Mouse (Mus musculus): Measurements from ENCODE around the gene Ppm1h.

The Ppm1h gene

DNA sequence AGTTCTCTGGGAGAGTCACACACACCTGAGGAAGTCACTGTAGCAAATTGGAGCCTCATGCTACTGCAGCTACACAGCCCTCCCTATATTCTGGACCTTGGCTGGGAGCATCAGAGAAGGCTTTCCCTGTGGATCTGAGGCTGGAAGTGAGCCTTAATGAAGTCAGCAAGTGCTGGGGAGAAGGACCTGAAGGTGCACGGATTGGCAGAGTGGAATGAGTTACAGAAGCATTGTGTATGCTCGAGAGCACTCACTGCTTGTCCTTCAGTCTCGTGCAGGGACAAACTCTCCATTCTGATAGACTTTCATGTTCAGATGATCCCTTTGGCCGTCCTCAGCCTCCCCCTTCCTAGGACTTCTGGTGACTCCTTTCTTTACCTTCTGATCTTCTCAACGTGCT lies 26.3 kb downstream of the Ppm1h start:
- no peak for DNase-seq (ENCODE audit: low spot score)

DNA sequence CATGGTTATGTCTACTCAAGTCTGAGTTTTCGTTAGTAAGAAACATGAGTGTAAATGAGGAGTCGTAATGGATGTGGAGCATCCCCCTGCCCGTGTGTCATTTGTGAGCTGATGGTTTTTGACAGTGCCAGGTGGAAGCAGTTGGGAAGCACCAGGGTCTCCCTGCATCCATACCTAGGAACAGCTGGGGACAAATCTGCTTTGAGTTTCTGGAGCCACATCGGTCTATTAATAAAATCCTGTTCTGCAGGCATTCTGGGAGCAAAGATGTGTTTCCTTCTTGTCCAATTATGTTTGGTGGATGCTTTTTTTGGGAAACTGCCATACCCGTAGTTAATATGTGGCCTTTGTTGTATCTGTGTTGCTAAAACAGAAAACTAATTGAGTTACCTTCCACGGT lies 26.9 kb downstream of the Ppm1h start:
- no peak for DNase-seq (ENCODE audit: low spot score)

DNA sequence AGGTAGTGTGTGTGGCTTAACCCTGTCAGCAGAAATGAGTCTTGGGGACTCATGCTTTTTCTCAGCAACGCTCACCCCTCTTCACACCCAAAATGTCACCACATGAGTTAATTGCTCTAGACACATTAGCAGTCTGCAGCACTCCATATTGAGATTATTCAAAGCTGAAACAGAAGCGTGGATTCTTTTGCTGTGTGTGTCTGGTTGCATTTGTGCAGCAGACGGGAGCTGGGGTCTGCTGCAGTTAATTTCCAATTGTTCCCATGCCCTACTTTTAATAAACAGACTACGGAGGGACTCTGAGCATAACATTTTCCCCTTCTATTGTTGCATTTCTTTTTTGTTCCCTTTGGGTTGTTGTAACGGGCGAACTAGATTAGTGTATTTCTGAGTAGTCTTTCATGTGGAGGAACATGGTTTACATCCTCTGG lies 32.8 kb downstream of the Ppm1h start:
- peak; percentile 77 for DNase-seq (ENCODE audit: low spot score)

DNA sequence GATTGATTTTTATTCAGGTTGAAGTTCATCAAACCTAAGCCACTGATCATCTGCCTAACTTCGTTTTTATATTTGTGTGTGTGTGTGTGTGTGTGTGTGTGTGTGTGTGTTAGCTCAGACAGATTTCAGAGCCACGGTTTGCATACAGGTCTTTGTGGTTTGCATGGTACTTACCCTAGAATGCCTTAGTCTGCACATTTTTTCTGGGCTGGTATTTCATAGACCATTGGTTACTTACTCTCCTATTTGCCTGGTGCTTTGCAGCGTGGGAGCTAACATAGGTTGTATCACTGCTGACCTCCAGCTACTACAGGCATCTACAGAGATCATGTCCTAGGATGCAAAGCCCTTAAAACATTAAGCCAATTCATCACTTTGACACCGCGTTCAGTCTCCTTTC lies 33.7 kb downstream of the Ppm1h start:
- peak; percentile 38 for DNase-seq (ENCODE audit: low spot score)

DNA sequence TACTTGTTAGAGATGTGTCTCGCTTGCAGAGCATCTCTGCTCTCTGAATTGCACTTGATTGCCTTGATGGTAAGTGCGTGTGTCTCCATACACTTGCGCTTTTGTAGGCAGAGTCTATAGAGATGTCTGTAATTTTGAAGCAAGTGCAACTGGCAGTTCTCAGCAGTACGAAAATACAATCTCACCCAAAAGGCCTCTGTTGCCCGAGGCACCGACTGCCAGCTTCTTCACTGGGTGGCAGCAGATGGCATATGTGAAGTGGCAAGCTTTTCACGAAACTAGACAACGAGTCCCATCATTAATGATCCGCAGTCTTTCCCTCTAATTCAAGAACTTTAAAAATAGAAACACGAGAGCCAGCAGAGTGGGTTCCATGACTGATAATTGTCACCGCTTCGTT lies 37.3 kb downstream of the Ppm1h start:
- DNase-seq (ENCODE audit: low spot score), result no peak

DNA sequence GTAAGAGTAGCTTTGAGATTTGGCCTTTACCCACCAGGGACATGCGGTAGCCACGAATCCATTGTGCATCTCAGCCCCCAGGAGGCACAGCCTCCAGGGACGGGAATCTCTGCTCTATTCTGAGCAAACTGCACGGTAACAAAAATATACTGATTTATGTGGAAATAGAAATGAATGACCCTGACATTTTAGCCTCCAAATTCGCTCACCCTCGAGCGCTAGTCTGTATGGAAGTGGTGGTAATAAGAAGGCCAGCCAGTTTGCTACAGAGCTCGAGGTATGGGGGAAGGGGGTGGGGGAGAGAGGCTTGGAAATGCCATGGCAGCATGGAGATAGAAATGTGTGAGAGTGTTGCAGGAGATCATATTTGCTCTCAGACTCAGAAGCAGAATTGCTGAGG lies 37.7 kb downstream of the Ppm1h start:
- peak; percentile 35 for DNase-seq (ENCODE audit: low spot score)

DNA sequence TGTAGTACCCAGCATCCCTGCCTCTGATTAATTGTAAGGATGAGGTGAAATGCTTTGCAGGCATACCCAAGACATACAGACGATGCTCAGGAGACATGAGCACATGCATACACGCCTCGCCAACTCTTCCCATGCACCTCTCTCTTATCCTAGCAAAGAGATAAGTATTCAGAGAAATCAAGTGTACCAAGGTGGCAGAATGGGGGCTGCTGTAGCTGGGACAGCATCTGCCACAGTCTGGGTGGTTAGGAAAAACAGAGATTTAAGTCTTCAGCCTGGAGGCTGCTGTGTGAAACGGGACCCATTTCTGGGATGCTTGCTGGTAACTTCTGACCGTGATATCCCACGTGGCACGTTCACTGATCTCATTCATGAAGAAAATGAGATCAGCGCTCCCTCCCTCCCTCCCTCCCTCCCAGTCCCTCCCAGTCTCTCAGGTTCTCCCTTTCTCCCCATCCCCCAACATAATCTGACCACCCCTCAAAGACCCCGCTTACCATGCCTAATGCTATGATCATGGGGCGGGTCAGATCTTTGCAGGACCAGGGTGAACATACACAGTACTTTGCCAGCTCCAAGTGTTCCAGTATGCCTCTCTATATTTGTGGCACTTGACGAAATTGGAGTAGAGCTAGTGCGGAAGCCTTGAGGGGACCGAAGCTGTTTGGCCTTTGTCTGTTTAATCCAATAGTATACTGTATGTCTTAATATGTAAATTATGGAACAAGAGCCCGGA lies 38.3 kb downstream of the Ppm1h start:
- DNase-seq (ENCODE audit: low spot score), result peak; percentile 45

DNA sequence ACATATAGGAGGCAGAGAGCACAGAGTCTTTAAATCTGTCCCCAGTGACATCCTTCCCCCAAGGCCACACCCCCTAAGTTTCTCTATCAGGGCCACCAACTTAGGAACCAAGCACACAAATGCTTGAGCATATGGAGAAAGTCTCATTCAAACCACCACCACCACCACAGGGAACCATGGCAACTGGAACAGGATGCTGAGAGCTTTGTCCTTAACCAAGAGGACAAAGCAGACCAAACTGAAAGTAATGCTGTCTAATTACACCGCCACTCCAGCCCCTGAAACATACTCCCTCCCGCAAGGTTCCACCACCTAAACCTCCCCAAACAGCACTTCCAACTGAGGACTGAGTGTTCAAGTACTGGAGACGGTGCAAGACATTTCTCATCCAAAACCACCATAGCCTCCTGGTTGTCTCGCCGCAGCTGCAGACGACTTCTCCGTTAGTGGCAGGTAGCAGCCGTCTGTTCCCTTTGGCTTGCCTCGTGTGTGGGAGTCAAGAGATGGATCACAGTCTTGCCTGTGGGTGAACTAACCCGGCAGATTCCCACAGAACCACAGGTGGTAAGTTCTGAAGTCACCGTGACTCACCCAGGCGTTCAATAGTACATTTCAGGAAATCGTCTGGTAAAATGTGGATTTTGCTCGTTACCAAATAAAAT lies 39.3 kb downstream of the Ppm1h start:
- peak; percentile 73 for DNase-seq (ENCODE audit: low spot score)

DNA sequence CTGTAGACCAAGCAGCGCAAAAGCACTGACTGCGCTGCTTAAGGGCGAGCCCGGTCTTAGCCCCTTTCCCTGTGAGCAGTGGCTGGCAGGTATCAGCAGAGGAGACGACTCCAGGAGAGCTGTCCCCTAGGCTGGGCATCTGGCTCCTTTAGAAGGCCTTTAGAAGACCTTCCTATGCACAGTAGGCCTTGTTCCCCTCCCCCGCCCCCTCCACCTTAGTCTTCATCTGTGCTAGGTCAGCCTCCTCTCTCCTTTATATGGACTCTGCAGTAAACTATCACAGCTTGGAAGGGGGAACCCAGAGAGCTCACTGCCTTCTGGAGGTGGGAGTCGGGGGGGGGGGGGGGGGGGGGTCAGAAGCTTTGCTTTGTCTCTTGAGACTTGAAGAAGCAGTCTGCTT lies 40.4 kb downstream of the Ppm1h start:
- no peak for DNase-seq (ENCODE audit: low spot score)

DNA sequence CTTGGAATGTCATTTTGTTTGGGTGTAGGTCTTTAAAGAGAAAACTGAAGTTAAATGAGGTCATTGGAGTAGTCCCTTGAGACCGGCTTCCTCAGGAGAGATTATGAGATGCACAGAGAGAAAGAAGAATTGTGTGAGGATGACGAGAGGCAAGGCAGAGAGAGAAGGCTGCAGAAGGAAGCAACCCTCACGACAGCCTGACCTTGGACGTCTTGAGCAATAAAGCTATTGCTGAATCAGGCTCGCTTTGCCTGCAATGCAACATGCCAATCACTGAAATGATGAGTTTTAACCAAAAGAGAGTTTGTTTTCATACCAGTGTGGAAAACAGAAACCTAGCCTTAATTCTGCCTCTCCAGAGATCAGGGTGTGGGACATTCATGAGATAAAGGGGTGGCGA lies 43.5 kb downstream of the Ppm1h start:
- DNase-seq (ENCODE audit: low spot score), result no peak

DNA sequence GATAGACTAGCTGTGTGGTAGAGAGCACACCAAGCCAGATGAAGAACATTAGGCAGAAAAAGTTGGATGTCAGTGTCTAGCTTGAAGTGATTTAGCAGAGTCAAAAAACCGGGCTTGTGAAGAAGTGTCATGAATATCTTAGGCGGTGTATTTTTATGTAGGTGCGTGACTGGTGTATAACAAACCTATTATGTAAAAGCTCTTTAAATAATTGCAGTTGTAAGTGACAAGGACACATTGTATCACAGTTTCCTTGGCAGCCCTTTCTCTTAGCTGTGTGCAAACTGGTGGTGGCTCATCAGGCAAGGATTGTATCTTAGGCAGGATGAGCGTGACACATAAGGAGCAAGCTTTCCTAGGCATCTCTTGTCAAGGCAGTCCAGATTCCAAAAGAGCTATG lies 46.1 kb downstream of the Ppm1h start:
- no peak for DNase-seq (ENCODE audit: low spot score)

DNA sequence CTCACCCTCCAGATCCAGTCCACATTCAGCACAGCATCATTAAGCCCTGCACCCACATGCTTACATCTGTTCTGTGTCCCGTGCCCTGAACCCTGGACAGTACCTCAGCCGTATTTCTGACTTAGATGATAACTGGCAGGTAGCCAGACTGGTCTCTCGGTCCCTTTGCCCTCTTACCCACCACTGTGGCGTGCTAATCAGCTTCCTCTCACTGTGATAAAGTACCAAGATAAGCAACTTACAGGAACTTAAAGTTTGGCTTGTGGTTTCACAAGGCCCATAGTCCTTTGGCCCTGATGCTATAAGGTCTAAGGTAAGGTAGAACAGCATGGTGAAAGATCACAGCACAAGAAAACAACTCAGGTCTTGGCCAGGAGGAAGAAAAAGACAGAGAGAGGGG lies 48.7 kb downstream of the Ppm1h start:
- DNase-seq (ENCODE audit: low spot score), result no peak

DNA sequence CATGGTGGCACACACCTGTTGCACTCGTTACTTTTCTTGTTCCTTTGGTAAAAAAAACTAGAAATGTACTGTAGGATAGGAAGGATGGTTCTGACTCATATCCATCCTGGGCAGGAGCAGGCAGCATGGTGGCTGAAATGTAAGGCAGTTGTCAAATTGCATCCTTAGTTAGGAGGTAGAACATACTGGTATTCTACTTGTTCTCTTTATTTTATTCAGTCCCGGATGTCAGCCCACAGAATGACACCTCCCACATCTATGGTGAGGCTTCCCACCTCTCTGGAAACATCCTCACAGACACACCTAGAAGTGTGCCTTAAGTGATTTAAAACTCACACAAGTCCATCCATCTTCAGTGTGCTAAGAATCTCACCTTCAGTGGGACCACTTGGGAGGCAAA lies 49.6 kb downstream of the Ppm1h start:
- no peak for DNase-seq (ENCODE audit: low spot score)

DNA sequence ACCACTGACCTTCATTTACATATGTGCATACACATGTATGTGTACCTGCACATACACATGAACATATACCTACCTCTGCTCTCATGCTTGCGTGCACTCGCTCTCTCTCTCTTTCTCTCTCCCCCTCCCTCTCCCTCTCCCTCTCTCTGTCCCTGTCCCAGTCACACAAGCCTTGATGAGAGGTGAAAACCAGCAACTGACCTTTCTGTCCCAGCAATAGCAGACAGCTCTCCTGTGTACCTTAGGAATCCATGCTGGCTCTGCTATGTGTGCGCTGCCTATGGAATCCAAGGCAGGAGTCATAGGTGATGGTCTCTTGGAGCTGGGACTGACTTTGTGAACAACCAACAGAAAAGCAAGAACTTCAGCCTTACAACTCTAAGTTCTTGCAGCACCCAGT lies 53.6 kb downstream of the Ppm1h start:
- DNase-seq (ENCODE audit: low spot score), result no peak

DNA sequence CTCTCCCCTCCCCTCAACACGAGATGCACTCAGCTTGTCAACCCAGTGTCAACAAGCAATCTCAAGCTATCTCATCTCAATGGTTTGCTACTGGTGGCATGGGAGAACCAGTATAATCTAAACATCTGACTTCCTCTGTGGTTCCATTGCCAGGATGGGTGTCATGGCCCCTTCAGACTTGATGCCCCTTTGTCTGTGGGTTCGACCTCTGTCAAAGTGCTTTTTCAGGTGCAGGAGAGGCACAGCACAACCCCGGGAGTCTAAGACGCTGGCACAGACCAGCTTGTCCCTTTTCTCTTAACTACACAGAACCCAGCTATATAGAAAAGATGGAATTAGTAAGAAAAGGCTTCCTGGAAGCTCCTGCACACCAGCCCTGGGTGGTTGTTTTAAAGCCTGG lies 56.0 kb downstream of the Ppm1h start:
- no peak for DNase-seq (ENCODE audit: low spot score)

DNA sequence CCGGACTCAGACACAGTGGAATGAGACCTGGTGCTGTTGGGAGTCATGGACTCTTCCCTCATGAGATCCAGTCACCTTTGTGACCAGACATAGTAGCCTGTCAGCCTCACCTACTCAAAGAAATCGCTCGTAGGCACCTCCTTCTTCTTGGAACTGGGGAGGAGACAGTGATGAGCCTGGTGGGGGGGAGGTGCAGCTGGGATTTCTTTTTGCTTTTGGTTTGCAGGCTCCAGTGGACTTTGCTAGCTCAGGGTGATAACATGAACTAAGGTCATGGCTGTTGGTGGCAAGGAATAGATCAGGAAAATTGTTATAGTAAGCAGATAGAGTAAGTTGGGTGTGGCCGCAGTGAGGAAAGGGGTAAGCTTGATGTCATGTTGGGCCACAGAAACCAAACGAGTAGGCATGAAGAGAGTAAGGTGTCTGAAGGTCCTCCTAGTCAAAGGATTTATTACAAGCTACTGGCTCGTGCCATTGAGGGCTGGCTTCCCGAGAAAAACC lies 56.8 kb downstream of the Ppm1h start:
- DNase-seq (ENCODE audit: low spot score), result no peak

DNA sequence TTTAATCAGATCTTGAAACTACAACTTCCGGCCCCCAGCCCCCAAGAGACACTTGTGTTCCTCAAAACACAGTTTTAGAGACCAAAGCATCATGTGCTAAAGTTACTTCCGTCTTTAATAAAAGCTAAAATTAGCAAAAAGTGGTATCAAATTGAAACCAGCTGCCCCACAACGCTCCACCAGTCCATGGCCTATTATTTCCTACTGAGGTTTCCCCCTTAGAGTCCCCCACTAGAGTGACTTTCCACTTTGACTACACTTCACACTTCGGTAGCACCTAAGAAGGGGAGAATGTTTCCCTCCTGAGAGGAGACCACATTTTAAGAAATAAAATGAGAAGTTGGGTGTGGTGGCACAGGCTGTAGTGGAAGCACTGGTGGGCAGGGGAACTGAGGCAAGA lies 58.3 kb downstream of the Ppm1h start:
- DNase-seq (ENCODE audit: low spot score), result no peak

DNA sequence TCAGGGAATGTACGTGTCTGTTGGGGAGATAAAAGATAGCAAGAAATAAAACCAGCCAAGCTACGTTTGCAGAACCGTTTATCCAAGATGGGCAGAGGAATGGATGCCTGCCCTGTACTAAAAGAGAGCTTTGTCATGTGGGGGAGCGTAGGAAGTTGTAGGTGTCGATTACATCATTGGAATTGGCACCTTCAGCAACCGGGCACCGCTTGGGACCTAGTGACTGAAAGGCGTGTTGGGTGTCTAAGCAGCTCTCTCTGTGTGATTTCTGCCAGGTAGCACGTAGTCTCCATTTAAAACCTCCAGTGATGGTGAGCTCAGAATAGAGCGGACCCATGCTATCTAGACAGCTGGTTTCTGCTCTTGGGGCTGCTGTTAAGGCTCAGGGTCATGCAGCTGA lies 60.0 kb downstream of the Ppm1h start:
- no peak for DNase-seq (ENCODE audit: low spot score)

DNA sequence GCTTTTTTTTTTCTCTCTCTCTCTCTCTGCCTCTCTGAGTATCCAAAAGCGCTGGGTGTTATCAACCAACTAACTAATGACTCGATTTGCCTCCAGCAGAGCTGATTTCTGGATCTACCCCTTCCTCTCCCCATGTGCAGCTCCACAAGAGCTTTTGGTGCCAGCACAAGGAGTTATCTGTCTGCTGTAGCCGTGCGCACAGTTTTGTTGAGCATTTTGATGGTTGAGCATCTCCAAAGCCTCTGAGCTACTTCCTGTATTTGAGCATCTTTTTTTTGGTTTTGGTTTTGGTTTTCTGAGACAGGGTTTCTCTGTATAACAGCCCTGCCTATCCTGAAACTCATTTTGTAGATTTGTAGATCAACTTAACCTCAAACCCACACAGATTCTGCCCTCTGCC lies 60.5 kb downstream of the Ppm1h start:
- no peak for DNase-seq (ENCODE audit: low spot score)

DNA sequence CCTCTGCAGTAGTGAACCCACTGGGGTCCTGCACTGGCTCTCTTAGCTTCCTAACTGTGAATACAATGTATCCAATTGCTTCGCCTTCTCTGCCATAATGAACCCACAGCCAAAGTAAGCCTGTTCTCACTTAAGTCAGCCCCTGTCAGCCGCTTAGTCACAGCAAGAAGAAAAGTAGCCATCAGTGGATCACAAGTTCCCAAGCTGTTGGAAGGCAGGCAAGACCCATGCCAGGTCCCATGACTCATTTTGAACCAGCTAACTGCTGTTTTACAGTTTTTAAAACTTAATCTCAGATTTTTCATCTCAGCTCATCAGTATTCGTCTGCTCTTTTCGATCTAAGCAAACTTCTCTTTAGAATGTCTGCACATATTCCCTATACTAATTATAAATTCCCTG lies 61.6 kb downstream of the Ppm1h start:
- no peak for DNase-seq (ENCODE audit: low spot score)

DNA sequence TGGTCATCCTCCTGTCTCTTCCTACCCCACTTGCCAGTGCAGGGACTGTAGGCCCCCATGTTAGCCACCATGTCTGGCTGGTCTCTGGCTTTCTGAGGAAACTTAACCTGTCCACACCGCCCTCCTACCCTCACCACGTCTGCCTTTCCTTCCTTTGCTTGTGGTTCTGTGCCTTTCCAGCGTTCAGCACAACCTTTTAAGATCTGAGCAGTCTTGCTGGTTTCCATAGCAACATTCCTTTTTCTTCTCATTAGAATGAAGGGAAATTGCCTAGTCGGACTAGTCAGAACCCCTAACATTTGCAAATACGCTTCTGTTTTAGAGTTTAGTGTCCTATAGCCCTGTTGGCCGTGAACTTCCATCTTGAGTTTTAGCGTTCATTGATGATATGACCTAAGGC lies 62.6 kb downstream of the Ppm1h start:
- no peak for DNase-seq (ENCODE audit: low spot score)

DNA sequence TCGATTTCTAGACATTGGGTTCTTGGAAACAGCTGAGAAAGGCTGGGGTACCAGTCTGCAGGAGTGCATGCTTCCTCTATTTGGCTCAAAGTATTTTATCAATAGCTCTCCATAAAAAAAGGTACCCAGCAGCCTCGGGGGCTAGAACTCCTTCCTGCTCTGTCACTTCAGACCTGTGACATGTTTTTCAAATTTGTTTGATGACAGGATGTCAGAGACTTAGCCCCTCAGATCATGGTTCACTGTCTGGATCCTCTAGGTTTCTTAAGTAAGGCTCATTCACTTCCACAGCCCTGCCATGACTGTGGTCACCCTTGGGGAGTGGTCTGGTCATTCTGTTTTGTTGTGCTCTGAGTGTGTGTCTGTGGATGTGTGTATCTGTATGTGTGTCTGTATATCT lies 63.6 kb downstream of the Ppm1h start:
- no peak for DNase-seq (ENCODE audit: low spot score)

DNA sequence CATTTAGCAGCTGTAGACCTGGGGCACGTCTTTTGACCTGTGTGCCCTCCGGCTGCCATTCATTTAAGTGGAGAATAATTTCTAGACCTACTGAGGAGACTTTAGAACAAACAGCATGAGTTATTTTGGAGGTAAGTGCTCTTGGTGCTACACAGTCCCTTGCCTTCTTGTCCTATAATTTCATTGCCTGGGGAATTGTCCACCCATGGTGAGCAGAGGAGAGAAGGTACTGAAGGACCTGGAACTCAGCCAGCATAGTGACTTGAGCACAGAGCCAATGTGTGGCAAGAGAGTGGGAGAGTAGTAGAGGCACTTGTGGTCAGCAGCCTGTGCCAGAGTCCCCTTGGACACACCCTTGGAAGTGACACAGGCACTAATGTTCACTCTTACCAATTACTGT lies 64.8 kb downstream of the Ppm1h start:
- DNase-seq (ENCODE audit: low spot score), result no peak

DNA sequence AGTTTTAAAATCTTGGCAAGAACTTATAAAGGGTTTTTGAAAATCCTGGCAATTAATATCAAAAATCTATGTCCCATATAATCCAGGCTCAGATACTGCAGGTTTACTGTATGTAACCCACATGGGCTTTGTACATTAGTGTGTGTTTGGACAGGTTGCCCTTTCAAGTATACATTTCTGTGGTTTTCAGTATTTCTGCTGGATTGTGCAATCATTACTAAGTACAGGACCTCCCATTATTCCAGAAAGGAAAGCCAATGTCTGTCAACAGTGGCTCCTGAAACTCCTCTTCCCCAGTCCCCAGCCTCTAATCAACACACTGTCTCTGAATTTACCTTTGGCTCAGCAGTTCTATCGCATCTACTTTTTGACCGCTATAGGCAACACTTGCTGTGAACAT lies 66.4 kb downstream of the Ppm1h start:
- no peak for DNase-seq (ENCODE audit: low spot score)
